Mouse (Mus musculus) liver, postnatal 0 days (tissue): ENCODE measurements at regions not wholly inside any gene's neighbourhood (a gene's known extent, or its start where the extent isn't known, plus 50 kb on each side); places are given as distances from the start of the nearest gene placed in this dataset.

ENCODE experiments used
- CTCF ChIP-seq: sonication (generic); IDR thresholded peaks from 2 replicates; pipeline ENCODE4 v1.5.1; 2016; ENCODE audit warnings: antibody characterized with exemption, low read depth
- EP300 ChIP-seq: IDR thresholded peaks from 2 replicates; pipeline ENCODE4 v1.6.1; 2016; ENCODE audit warnings: antibody characterized with exemption, low read depth, mild to moderate bottlenecking

DNA sequence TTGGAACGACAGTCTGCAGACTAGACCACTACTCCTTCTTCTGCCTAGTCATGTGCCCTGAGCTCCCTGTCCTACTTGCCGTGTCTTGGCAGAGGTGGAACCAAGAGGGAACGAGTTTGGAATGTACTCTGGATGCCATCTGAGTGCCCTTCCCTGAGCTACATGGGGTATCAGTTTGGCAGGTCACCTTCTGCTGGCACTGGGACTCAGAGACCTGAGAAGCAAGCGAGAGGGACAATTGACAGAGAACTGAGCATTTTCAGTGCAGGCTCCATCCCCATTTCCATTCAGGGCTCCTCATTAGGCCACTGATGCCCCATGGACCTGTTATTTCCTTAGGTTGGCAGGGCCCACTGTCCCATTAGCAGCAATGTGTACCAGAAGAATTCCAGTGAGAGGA is 61.5 kb upstream of the Zfp648 start:
- TF ChIP-seq CTCF (no peak), EP300 (no peak)
